8 mouse cellular contexts compared by ENCODE assay signal in the genomic region with DNA sequence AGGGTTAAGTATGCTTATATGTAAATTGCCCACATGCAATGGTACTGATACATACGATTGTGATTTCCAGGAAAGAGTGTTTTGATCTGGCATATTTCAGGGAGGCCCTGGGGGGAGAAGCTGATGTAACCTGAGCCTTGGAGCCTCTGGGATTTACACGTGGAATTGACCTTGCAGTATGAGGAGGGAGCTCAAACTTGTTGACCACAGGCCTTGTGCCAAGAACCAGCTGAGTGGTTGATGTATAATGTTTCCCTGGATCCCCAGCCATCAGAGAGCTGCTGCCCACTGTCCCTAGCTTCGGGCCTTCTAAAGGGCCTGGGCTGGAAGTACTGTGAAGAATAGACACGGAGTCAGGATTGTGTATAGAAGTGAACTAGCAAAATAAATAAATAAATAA. TPM values are rescaled to one million over a fixed set of nuclear protein-coding genes. Genes with fewer than 3 reads are reported as not detected.
DNase-seq lines count a peak whose midpoint lies in the region; ATAC-seq and TF ChIP-seq lines count a peak whose summit lies in the region.
"Had no signal": no experiment of that assay in that cellular context is flagged by ENCODE, and none has a peak within 500 bp of the region (broad histone marks: within the 10 kb centered on the region; RNA-seq: fewer than 3 reads in every experiment).

No protein-coding gene starts in this region.

- peak overlapping the region; percentile 74 to 85 (median 80) for H3K4me3 ChIP-seq in CH12.LX (replicated peaks in 1 of 3; ENCODE audit: low read depth in 2 of 3, low read length in 2 of 3, poor library complexity in 1 of 3)
- peak overlapping the region; percentile 2; the same call in 1 of the 2 replicates for H3K4me3 ChIP-seq in hindbrain, embryonic 11.5 days (ENCODE audit: low read depth, low read length)
- peak overlapping the region; percentile 64; the same call in 1 of the 2 replicates for H3K4me3 ChIP-seq in limb, embryonic 15.5 days

- H3K4me1 ChIP-seq in CH12.LX (ENCODE audit: control insufficient read depth in 1 of 2, insufficient read depth in 2 of 2): peaks cover 12 to 26% of the 10 kb centered on the region in 2 experiments
- H3K4me1 ChIP-seq in hindbrain, embryonic 11.5 days (replicated peaks; ENCODE audit: control insufficient read depth, insufficient read depth, low read length): no peaks in the 10 kb centered on the region; the same call in 1 of the 2 replicates
- peaks cover 6% of the 10 kb centered on the region for H3K4me1 ChIP-seq in limb, embryonic 15.5 days

- H3K4me2 ChIP-seq in CH12.LX (ENCODE audit: insufficient read depth, low read depth, poor library complexity, severe bottlenecking): peak overlapping the region; percentile 91
- peak overlapping the region; percentile 48; the same call in 1 of the 2 replicates for H3K4me2 ChIP-seq in hindbrain, embryonic 11.5 days (replicated peaks; ENCODE audit: low read depth, low read length)
- H3K4me2 ChIP-seq in limb, embryonic 15.5 days: peak overlapping the region; percentile 61

- peaks cover 13 to 55% of the 10 kb centered on the region in 2 experiments for H3K36me3 ChIP-seq in CH12.LX (replicated peaks in 1 of 2; ENCODE audit: control insufficient read depth in 1 of 2, insufficient read depth in 1 of 2, low read length in 1 of 2)
- H3K36me3 ChIP-seq in hindbrain, embryonic 11.5 days (ENCODE audit: control insufficient read depth, insufficient read depth, low read length): 0 out of 2 replicates have a peak, but pooled peaks cover 2% of the 10 kb centered on the region
- H3K36me3 ChIP-seq in limb, embryonic 15.5 days: peaks cover 9% of the 10 kb centered on the region

- TF ChIP-seq POLR2A in CH12.LX (IDR thresholded peaks at IDR 0.05; ENCODE audit: low read depth, low read length): no peak

- no peak for TF ChIP-seq EP300 in CH12.LX (IDR thresholded peaks at IDR 0.05; ENCODE audit: low read length)

- H3K27ac ChIP-seq in CH12.LX (ENCODE audit: insufficient read depth, low read depth): no peak overlapping the region
- H3K27ac ChIP-seq in hindbrain, embryonic 11.5 days (ENCODE audit: low read depth, low read length): no peak overlapping the region
- no peak overlapping the region for H3K27ac ChIP-seq in limb, embryonic 15.5 days

- in situ Hi-C loops in CH12.LX (cut with MboI; ENCODE audit: low pct_ligation_motif_present, low pct_unique_long_range_greater_than_20kb, low sequenced_read_pairs): loop anchor here (10.0 kb wide), 1 partner anchor 55 kb away; the partner anchor contains the start of genes Atpaf1 and Tex38

- peak; percentile 15 for DNase-seq in 416B (ENCODE audit: low read depth)
- DNase-seq in CH12.LX (ENCODE audit: extremely low read depth): no peak
- DNase-seq in hindbrain, embryonic 11.5 days (ENCODE audit: low spot score): no peak
- peak; percentile 68 for DNase-seq in skeletal muscle tissue, adult 2 months (ENCODE audit: low read depth, low spot score)
- no peak for DNase-seq in B cell, adult 2 months
- no peak for DNase-seq in frontal cortex, postnatal 25 days (ENCODE audit: low spot score in 2 of 2)

- no peaks in the 10 kb centered on the region for H3K9me3 ChIP-seq in CH12.LX (replicated peaks; ENCODE audit: low read length)
- no peaks in the 10 kb centered on the region for H3K9me3 ChIP-seq in hindbrain, embryonic 11.5 days (ENCODE audit: control insufficient read depth, low read length)
- H3K9me3 ChIP-seq in limb, embryonic 15.5 days: no peaks in the 10 kb centered on the region

- no peaks in the 10 kb centered on the region for H3K27me3 ChIP-seq in CH12.LX (replicated peaks)
- no peaks in the 10 kb centered on the region for H3K27me3 ChIP-seq in hindbrain, embryonic 11.5 days (ENCODE audit: control insufficient read depth, insufficient read depth, low read length)
- no peaks in the 10 kb centered on the region for H3K27me3 ChIP-seq in limb, embryonic 15.5 days

- peaks cover 11% of the 10 kb centered on the region for H3K79me2 ChIP-seq in CH12.LX (replicated peaks; ENCODE audit: control insufficient read depth, extremely low read depth, insufficient read depth, poor library complexity, severe bottlenecking)

- H3K9ac ChIP-seq in CH12.LX (ENCODE audit: insufficient read depth, low read depth): peak overlapping the region; percentile 76
- H3K9ac ChIP-seq in hindbrain, embryonic 11.5 days (ENCODE audit: low read depth, low read length): no peak overlapping the region
- H3K9ac ChIP-seq in limb, embryonic 15.5 days: no peak overlapping the region

- TF ChIP-seq RAD21 in CH12.LX (IDR thresholded peaks at IDR 0.05; ENCODE audit: low read depth, low read length): no peak

- WGBS in hindbrain, embryonic 11.5 days: 58% methylated on average over 4 of the region's 4 CpGs
- 37% methylated on average over 4 of the region's 4 CpGs for WGBS in limb, embryonic 15.5 days

- dilution Hi-C loops in CH12.LX (cut with MboI; ENCODE audit: extremely low pct_ligation_motif_present, extremely low pct_unique_long_range_greater_than_20kb, low sequenced_read_pairs): no loop called here

- TF ChIP-seq CTCF in CH12.LX (conservative IDR thresholded peaks at IDR 0.05 in 1 of 2, IDR thresholded peaks at IDR 0.05 in 1 of 2; ENCODE audit: low read depth in 2 of 2, low read length in 2 of 2): no peak

- no peak for ATAC-seq in hindbrain, embryonic 11.5 days (ENCODE audit: low FRiP score)
- no peak for ATAC-seq in limb, embryonic 15.5 days (ENCODE audit: insufficient number of reproducible peaks, low FRiP score, low TSS enrichment, low read depth)

TF ChIP-seq in CH12.LX, 34 proteins besides CTCF, POLR2A, EP300 and RAD21:
- TF ChIP-seq MXI1 (IDR thresholded peaks at IDR 0.05; ENCODE audit: low read depth, low read length): no peak
- no peak for TF ChIP-seq USF1 (IDR thresholded peaks at IDR 0.05; ENCODE audit: low read depth, low read length)
- no peak for TF ChIP-seq TBP (conservative IDR thresholded peaks at IDR 0.05; ENCODE audit: low read depth, low read length)
- no peak for TF ChIP-seq USF2 (conservative IDR thresholded peaks at IDR 0.05; ENCODE audit: low read depth, low read length)
- no peak for TF ChIP-seq MYC (IDR thresholded peaks at IDR 0.05; ENCODE audit: low read depth, low read length)
- no peak for TF ChIP-seq CHD1 (IDR thresholded peaks at IDR 0.05; ENCODE audit: low read depth, low read length)
- TF ChIP-seq ELF1 (IDR thresholded peaks at IDR 0.05; ENCODE audit: low read depth, low read length): no peak
- TF ChIP-seq HCFC1 (IDR thresholded peaks at IDR 0.05; ENCODE audit: low read depth, low read length): no peak
- TF ChIP-seq MEF2A (IDR thresholded peaks at IDR 0.05; ENCODE audit: borderline replicate concordance, low read depth, low read length): no peak
- no peak for TF ChIP-seq KAT2A (IDR thresholded peaks at IDR 0.05; ENCODE audit: insufficient replicate concordance, low read length)
- no peak for TF ChIP-seq ETS1 (conservative IDR thresholded peaks at IDR 0.05; ENCODE audit: low read depth, low read length)
- no peak for TF ChIP-seq JUND (conservative IDR thresholded peaks at IDR 0.05; ENCODE audit: low read depth, low read length)
- TF ChIP-seq TCF12 (IDR thresholded peaks at IDR 0.05; ENCODE audit: low read depth, low read length): no peak
- no peak for TF ChIP-seq CHD2 (IDR thresholded peaks at IDR 0.05; ENCODE audit: low read length)
- no peak for TF ChIP-seq SMC3 (IDR thresholded peaks at IDR 0.05; ENCODE audit: low read depth, low read length)
- TF ChIP-seq PAX5 (IDR thresholded peaks at IDR 0.05; ENCODE audit: low read length): no peak
- no peak for TF ChIP-seq ZC3H11A (IDR thresholded peaks at IDR 0.05; ENCODE audit: low read depth, low read length)
- TF ChIP-seq JUN (IDR thresholded peaks at IDR 0.05; ENCODE audit: insufficient read depth, low read depth, low read length): no peak
- no peak for TF ChIP-seq IRF4 (IDR thresholded peaks at IDR 0.05; ENCODE audit: low read depth, low read length)
- TF ChIP-seq MAX (IDR thresholded peaks at IDR 0.05; ENCODE audit: low read length): no peak

RNA-seq across cellular contexts. Expression of gene Mknk1, which starts 1.0 kb away (rescaled TPM):
- total RNA-seq in CH12.LX (2012; rRNA removed) (34.7 and 39.0 TPM in 2 replicates), CH12.LX (2014; rRNA removed) (15.7 and 17.8 TPM in 2 replicates)
- 31.5 and 38.5 TPM in 2 replicates for polyA plus RNA-seq in CH12.LX (2012; ENCODE audit: insufficient read length, low read depth)
- polyA plus RNA-seq in hindbrain, embryonic 11.5 days (2014; fragmentation: Nextera tagmentation; extraction: Ambion mirVana): 15.5 and 19.3 TPM in 2 replicates
- polyA plus RNA-seq in limb, embryonic 15.5 days (2015; fragmentation: Nextera tagmentation; extraction: Ambion mirVana): 31.8 and 32.7 TPM in 2 replicates

RNA-seq across cellular contexts. Expression of gene Mob3c, which starts 12.1 kb away (rescaled TPM):
- total RNA-seq in CH12.LX (2012; rRNA removed) (9.2 and 9.3 TPM in 2 replicates), CH12.LX (2014; rRNA removed) (7.4 and 7.8 TPM in 2 replicates)
- 5.9 and 9.2 TPM in 2 replicates for polyA plus RNA-seq in CH12.LX (2012; ENCODE audit: insufficient read length, low read depth)
- polyA plus RNA-seq in hindbrain, embryonic 11.5 days (2014; fragmentation: Nextera tagmentation; extraction: Ambion mirVana): 3.3 and 4.6 TPM in 2 replicates
- polyA plus RNA-seq in limb, embryonic 15.5 days (2015; fragmentation: Nextera tagmentation; extraction: Ambion mirVana): 14.0 and 14.1 TPM in 2 replicates

RNA-seq across cellular contexts. Expression of gene Kncn, which starts 44.2 kb away (rescaled TPM):
- total RNA-seq in CH12.LX (2012; rRNA removed): not detected in 2 replicates
- total RNA-seq in CH12.LX (2014; rRNA removed): not detected in 2 replicates
- not detected in 2 replicates for polyA plus RNA-seq in CH12.LX (2012; ENCODE audit: insufficient read length, low read depth)
- not detected in 2 replicates for polyA plus RNA-seq in hindbrain, embryonic 11.5 days (2014; fragmentation: Nextera tagmentation; extraction: Ambion mirVana)
- polyA plus RNA-seq in limb, embryonic 15.5 days (2015; fragmentation: Nextera tagmentation; extraction: Ambion mirVana): not detected in 2 replicates

RNA-seq across cellular contexts. Expression of gene 6430628N08Rik, which starts 50.5 kb away (rescaled TPM):
- total RNA-seq in CH12.LX (2012; rRNA removed) (not detected in 2 replicates), CH12.LX (2014; rRNA removed) (not detected in 2 replicates)
- not detected in 2 replicates for polyA plus RNA-seq in CH12.LX (2012; ENCODE audit: insufficient read length, low read depth)
- not detected in 2 replicates for polyA plus RNA-seq in hindbrain, embryonic 11.5 days (2014; fragmentation: Nextera tagmentation; extraction: Ambion mirVana)
- not detected in 2 replicates for polyA plus RNA-seq in limb, embryonic 15.5 days (2015; fragmentation: Nextera tagmentation; extraction: Ambion mirVana)
- polyA plus RNA-seq: testis, adult 2 months had no signal

RNA-seq across cellular contexts. Expression of gene Atpaf1, which starts 55.3 kb away (rescaled TPM):
- total RNA-seq in CH12.LX (2012; rRNA removed) (17.0 and 24.3 TPM in 2 replicates), CH12.LX (2014; rRNA removed) (36.3 and 37.5 TPM in 2 replicates)
- polyA plus RNA-seq in CH12.LX (2012; ENCODE audit: insufficient read length, low read depth): 22.1 and 27.7 TPM in 2 replicates
- polyA plus RNA-seq in hindbrain, embryonic 11.5 days (2014; fragmentation: Nextera tagmentation; extraction: Ambion mirVana): 42.5 and 46.0 TPM in 2 replicates
- 44.1 and 50.6 TPM in 2 replicates for polyA plus RNA-seq in limb, embryonic 15.5 days (2015; fragmentation: Nextera tagmentation; extraction: Ambion mirVana)

Comparison
In these comparisons a context has a peak if more than half of its experiments do, and no peak if none do; other contexts are left out.
1. DNase-seq: peak in 416B (single experiment) and skeletal muscle tissue, adult 2 months (single experiment); none in CH12.LX (single experiment), hindbrain, embryonic 11.5 days (single experiment), B cell, adult 2 months (0 of 2) and frontal cortex, postnatal 25 days (0 of 2).
2. H3K4me3 ChIP-seq: peak in every context shown above with its lines; median percentile 80 in CH12.LX; 64 in limb, embryonic 15.5 days; 2 in hindbrain, embryonic 11.5 days.
3. Peak in every context shown above with its lines, with median percentiles within 50 percentile points of each other: H3K4me2 ChIP-seq.